Mouse (Mus musculus) intestine, embryonic 14.5 days (tissue): Measurements from ENCODE around the gene Tex22. TPM values are rescaled to one million over a fixed set of nuclear protein-coding genes. Genes with fewer than 3 reads are reported as not detected.
A peak's percentile ranks its signal among the peaks of the same experiment; 100 is the strongest.

Experiments
- ATAC-seq: fragments of 200-750 bp; cut with Nextera tagmentation; replicated peaks from 2 replicates; pipeline ENCODE4 v1.8.0; 2017; ENCODE audit warnings: low read depth, moderate number of reproducible peaks, moderate TSS enrichment, moderate library complexity; ENCODE audit not compliant: low FRiP score, low TSS enrichment
- DNase-seq: peaks from one replicate; pipeline ENCODE4 v3.0.0-alpha.2; 2018; ENCODE audit warnings: low spot score
- H3K27ac ChIP-seq: fragments of 300-500 bp; sonication (generic); 2 replicates; pipeline ENCODE4 v1.5.1; 2014; ENCODE audit warnings: low read depth, mild to moderate bottlenecking, control low read depth
- H3K27me3 ChIP-seq: fragments of 300-500 bp; sonication (generic); replicated peaks from 2 replicates; pipeline ENCODE4 v1.6.1; 2014; ENCODE audit warnings: low read length, control low read depth; ENCODE audit not compliant: control insufficient read depth, insufficient read depth
- H3K36me3 ChIP-seq: fragments of 300-500 bp; sonication (generic); 2 replicates; pipeline ENCODE4 v1.6.1; 2014; ENCODE audit warnings: low read length, control low read depth; ENCODE audit not compliant: control insufficient read depth, insufficient read depth
- H3K4me1 ChIP-seq: fragments of 300-500 bp; sonication (generic); replicated peaks from 2 replicates; pipeline ENCODE4 v1.6.1; 2014; ENCODE audit warnings: low read length, control low read depth, mixed read lengths; ENCODE audit not compliant: control insufficient read depth, insufficient read depth
- H3K4me2 ChIP-seq: fragments of 300-500 bp; sonication (generic); 2 replicates; pipeline ENCODE4 v1.6.1; 2014; ENCODE audit warnings: low read length
- H3K4me3 ChIP-seq: fragments of 300-500 bp; sonication (generic); 2 replicates; pipeline ENCODE4 v1.5.1; 2014; ENCODE audit warnings: low read depth, low read length, control low read depth, mixed read lengths
- H3K9ac ChIP-seq: fragments of 300-500 bp; sonication (generic); 2 replicates; pipeline ENCODE4 v1.6.1; 2014; ENCODE audit warnings: mild to moderate bottlenecking, low read length
- H3K9me3 ChIP-seq: fragments of 300-500 bp; sonication (generic); 2 replicates; pipeline ENCODE4 v1.6.1; 2016; ENCODE audit warnings: low read length, control low read depth; ENCODE audit not compliant: control insufficient read depth
- WGBS: fragments of 180-500 bp; shearing (Covaris S2); extraction: QIAGEN DNeasy Blood & Tissue Kit; methylation state at CpG from one replicate; pipeline ENCODE4 v1.1.7; 2014; 5-methylcytosine and 5-hydroxymethylcytosine counted together
- polyA plus RNA-seq: library from polyadenylated mRNA; unstranded; fragments of >200 nt; fragmentation: Nextera tagmentation; extraction: Ambion mirVana; gene quantifications from 2 replicates; pipeline ENCODE4 v1.2.1, GENCODE M21; 2014

Gene Tex22
- polyA plus RNA-seq, 1 experiment from 2014 or later = not detected

DNA sequence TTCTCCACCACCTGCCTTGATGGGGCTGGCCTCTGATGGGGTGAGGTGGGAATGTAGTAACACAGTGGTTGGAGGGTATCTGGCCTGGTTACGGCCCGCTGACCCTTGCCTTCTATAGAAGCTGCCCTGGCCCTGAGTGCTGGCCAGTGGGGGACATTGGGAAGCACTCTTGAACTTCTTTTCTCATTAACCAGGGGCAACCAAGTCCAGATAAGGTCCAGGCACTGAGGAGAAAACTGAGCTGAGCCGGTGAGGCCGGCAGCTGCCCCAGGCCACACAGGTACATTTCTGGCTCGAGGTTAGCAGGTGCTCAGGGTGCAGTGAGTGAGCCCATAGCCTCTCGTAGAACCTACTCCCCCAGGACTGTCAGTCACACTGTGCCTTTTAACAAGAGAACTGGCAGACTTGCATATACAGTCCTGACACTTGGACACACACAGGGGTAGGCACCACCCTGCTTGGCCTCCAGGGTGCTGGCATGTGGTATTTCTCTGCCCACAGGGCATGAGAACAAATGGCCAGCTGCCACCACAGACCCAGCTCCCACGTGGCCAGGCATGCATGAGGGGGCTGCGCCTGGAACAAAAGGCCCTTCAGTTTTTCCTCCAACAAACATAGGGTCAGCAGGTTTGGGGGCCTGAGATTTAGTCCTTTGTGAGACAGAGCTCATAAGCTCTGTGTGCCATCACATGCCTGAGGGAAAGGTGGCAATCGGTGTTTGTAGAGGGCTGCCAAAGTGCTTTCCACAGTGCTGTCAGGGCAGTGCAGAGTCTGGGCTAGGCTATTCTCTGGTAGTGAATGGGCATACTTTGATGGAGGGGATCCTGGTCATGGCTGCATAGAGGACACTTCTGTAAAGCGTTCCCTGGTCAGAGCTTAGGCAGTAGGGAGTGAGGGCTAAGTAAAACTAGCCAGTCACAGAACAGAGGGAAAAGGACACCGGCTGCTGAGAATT, 41.7 kb upstream of the Tex22 start:
- Histone ChIP-seq H3K27ac (no peak overlapping the region), H3K9me3 (no peaks in the 10 kb centered on the region), H3K9ac (no peak overlapping the region; the same call in 1 of the 2 replicates), H3K4me3 (no peak overlapping the region), H3K4me1 (no peaks in the 10 kb centered on the region), H3K36me3 (no peaks in the 10 kb centered on the region), H3K4me2 (no peak overlapping the region), H3K27me3 (no peaks in the 10 kb centered on the region)
- no peak for DNase-seq
- no peak for ATAC-seq
- WGBS = 79% methylated on average over 11 of the region's 11 CpGs

DNA sequence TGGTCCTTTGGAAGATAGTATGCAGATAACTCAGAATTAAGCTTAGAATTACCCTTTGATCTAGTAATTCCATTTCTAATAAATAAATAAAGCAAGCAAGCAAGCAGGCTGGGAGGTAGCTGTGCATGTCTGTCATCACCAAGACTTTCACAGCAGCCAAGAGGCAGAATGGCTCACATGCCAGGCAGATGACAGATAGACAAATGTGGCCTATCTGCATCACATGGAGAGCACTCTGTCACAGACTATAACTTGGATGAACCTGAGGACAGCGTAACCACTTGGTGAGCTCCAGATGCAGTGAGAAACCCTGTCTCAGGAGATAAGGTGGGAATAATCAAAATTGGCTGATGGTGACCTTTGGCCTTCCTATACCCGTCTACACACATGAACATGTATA, 39.2 kb upstream of the Tex22 start:
- WGBS = 80% methylated on average over 2 of the region's 2 CpGs
- H3K36me3 ChIP-seq = no peaks in the 10 kb centered on the region
- H3K27me3 ChIP-seq = no peaks in the 10 kb centered on the region
- H3K4me3 ChIP-seq = no peak overlapping the region
- DNase-seq = no peak
- no peak overlapping the region for H3K9ac ChIP-seq
- H3K27ac ChIP-seq = no peak overlapping the region
- H3K4me1 ChIP-seq = no peaks in the 10 kb centered on the region
- no peaks in the 10 kb centered on the region for H3K9me3 ChIP-seq
- no peak for ATAC-seq
- H3K4me2 ChIP-seq = no peak overlapping the region

DNA sequence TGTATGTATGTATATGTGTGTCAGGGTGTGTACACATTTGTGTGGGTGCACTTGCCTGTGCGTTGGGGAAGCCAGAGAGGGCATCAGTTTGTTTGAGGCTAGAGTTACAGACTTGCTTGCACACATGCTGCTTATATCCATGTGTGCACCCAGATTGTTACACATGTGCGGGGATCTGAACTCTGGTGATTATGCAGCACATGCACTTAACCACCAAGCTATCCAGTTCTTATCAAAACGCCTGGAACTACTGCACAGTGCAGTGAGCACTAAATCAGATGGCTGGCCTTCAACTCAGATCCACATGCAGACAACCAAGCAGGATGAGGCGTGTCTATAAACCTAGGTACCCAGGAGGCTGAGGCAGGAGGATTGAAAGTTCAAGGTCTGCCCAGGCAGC, 37.3 kb upstream of the Tex22 start:
- WGBS = 88% methylated on average over 4 of the region's 4 CpGs
- no peak for ATAC-seq

DNA sequence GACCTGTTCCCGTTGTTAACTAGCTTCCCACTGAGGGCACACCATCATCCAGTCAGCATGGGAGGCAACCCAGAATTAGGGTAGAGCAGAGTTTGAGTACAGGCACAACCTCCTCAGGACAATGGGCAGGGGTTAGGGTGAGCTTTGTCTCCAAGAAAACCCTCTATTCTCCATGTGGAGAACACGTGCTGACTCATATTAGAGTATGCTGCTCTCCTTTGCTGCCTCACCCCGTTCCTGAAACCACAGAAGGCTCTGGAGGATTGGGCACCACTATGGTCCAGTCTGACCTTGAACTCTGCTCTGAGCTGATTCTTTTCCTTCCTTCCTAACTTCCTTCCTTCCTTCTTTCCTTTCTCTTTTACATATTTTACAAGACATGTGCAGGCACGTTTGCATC, 35.9 kb upstream of the Tex22 start:
- H3K4me2 ChIP-seq = no peak overlapping the region
- no peak overlapping the region for H3K9ac ChIP-seq
- WGBS = 90% methylated on average over 4 of the region's 4 CpGs
- H3K4me1 ChIP-seq = no peaks in the 10 kb centered on the region
- H3K27ac ChIP-seq = no peak overlapping the region
- no peaks in the 10 kb centered on the region for H3K27me3 ChIP-seq
- no peak for ATAC-seq
- H3K4me3 ChIP-seq = no peak overlapping the region
- no peak for DNase-seq
- no peaks in the 10 kb centered on the region for H3K9me3 ChIP-seq
- no peaks in the 10 kb centered on the region for H3K36me3 ChIP-seq

More for the DNA sequence above, 37.3 kb upstream of the Tex22 start:
- DNase-seq = no peak
- no peak overlapping the region for H3K4me3 ChIP-seq
- no peak overlapping the region for H3K4me2 ChIP-seq
- no peak overlapping the region for H3K9ac ChIP-seq
- no peak overlapping the region for H3K27ac ChIP-seq
- H3K4me1 ChIP-seq = no peaks in the 10 kb centered on the region
- no peaks in the 10 kb centered on the region for H3K36me3 ChIP-seq
- H3K27me3 ChIP-seq = no peaks in the 10 kb centered on the region
- no peaks in the 10 kb centered on the region for H3K9me3 ChIP-seq

DNA sequence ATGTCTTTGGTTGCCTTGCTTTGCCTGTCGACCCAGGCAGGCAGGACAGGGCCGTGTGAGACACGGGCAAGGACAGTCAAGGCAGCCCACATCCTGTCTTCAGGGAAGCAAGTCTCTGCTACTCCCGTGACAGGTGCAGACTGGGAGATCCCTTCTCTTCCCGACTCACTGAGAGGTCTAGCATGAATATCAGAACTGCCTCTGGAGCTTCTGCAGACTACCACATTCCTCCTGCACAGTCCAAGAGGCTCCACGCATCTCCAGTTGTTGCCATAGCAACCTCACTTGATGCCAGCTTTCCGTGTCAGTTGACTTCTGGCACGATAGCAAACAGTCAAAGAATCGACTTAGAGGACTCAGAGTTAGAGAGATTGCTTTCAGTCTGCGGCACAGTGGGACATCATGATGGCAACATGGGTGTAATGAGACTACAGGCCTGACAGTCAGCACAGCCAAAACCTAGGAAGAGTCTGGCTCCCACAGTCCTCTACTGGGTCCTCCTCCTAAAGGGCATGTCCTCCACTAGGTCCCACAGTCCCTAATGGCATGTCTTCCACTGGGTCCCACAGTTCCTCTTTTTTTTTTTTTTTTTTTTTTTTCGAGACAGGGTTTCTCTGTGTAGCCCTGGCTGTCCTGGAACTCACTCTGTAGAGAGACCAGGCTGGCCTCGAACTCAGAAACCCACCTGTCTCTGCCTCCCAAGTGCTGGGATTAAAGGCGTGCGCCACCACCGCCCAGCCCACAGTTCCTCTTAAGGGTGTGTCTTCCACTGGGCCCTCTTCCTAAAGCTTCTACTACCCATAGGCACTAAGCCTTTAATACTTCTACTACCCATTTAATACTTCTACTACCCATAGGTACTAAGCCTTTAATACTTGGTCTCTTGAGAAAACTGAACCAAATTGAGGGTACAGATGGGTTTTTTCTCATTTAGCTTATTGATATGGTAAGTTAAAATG, 32.5 kb upstream of the Tex22 start:
- no peak overlapping the region for H3K9ac ChIP-seq
- H3K4me2 ChIP-seq = no peak overlapping the region
- no peak for DNase-seq
- ATAC-seq = 0 out of 2 replicates have a peak, but pooled peaks have one; percentile 50
- H3K4me1 ChIP-seq = no peaks in the 10 kb centered on the region
- no peak overlapping the region for H3K27ac ChIP-seq
- no peaks in the 10 kb centered on the region for H3K27me3 ChIP-seq
- 70% methylated on average over 15 of the region's 15 CpGs for WGBS
- no peaks in the 10 kb centered on the region for H3K9me3 ChIP-seq
- H3K4me3 ChIP-seq = no peak overlapping the region
- H3K36me3 ChIP-seq = peaks cover 9% of the 10 kb centered on the region; the same call in 1 of the 2 replicates

DNA sequence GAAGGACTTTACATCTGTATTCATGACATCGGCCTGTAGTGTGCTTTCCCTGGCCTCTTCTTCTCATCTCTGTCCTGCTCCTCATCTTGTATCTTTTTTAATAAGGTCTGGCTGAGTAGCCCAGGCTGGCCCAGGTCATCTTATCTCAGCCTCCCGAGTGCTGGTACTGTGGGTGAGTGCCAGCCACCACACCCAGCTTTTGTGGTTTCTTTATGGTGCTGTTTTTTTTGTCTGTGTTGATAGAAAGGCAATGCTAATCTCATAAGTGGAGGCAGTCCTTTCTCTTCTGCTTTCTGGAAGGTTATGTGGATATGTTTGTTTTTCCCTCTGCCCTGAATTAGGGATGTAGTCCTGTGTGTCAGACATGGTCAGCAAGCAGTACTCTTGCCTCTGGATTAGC, 31.8 kb upstream of the Tex22 start:
- DNase-seq = no peak

DNA sequence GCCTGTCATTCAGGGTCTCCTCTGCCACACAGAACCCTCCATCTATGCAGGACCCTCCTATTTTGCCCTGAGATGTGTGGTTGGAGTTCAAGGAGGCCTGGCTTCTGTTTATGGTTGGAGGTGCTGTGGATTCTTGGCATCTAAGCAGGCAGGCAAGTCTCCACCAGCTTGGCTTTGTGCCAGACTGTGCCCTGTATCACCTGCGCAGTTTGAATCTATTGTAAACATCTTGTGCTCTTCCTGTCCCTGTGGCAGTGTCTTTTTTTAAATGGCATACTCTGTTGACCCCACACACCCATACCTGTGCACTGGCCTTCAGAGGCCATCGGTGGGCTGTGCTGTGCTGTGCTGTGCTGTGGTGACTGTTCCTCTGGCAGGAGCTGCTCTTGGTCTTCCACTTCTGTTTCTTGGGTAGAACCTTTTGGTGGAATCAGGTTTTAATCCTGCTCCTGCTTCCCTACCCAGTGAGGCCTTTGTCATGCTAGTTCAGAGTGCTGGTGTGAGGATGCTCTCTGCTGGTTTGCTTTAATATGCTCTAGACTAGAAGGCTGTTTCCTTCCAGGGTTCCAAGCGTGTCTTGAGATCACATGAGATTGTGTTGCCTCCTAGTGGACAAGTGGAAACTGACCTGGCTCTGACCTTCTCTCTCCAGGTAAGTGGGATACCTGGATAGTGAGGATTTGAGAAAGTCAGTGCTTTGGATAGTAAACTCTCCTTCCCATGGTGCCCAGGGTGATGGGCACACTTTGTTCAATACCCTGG, 29.2 kb upstream of the Tex22 start:
- Histone ChIP-seq H3K36me3 (peaks cover 25% of the 10 kb centered on the region), H3K4me1 (no peaks in the 10 kb centered on the region), H3K4me3 (no peak overlapping the region), H3K27me3 (no peaks in the 10 kb centered on the region), H3K9ac (no peak overlapping the region), H3K4me2 (no peak overlapping the region), H3K9me3 (no peaks in the 10 kb centered on the region), H3K27ac (no peak overlapping the region)
- no peak for DNase-seq
- WGBS = 75% methylated on average over 3 of the region's 3 CpGs
- no peak for ATAC-seq

More for the DNA sequence above, 31.8 kb upstream of the Tex22 start:
- H3K4me1 ChIP-seq = no peaks in the 10 kb centered on the region
- no peaks in the 10 kb centered on the region for H3K9me3 ChIP-seq
- H3K9ac ChIP-seq = no peak overlapping the region
- H3K27ac ChIP-seq = no peak overlapping the region
- no peaks in the 10 kb centered on the region for H3K27me3 ChIP-seq
- 79% methylated on average over 2 of the region's 2 CpGs for WGBS
- H3K4me2 ChIP-seq = no peak overlapping the region
- no peak overlapping the region for H3K4me3 ChIP-seq
- H3K36me3 ChIP-seq = peaks cover 16% of the 10 kb centered on the region; the same call in 1 of the 2 replicates
- no peak for ATAC-seq

DNA sequence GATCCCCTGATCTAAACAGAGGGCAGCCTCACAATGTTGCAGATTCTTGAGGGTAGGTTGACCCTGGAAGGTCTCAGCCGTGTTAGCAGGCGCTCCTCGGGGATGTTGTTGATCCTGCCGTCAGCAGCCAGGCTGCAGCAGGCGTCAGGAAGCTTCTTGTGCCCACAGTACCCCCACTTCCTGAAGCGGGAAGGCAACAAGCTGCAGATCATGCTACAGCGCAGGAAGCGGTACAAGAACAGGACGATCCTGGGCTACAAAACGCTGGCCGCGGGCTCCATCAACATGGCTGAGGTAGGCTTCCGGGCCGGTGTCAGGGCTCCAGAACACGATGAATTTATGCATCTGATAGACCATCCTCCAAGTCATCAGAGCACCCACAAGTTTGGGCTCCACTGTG, 27.4 kb upstream of the Tex22 start:
- no peak for DNase-seq
- Histone ChIP-seq H3K9ac (no peak overlapping the region), H3K27me3 (no peaks in the 10 kb centered on the region), H3K27ac (no peak overlapping the region), H3K4me3 (no peak overlapping the region), H3K9me3 (no peaks in the 10 kb centered on the region), H3K4me1 (peaks cover 8% of the 10 kb centered on the region), H3K4me2 (no peak overlapping the region), H3K36me3 (peaks cover 35% of the 10 kb centered on the region)
- 83% methylated on average over 15 of the region's 15 CpGs for WGBS
- no peak for ATAC-seq
